ENCODE assay signal across 8 mouse cellular contexts in genomic region chr17:65872652-65873051, GRCm38 (mm10). TPM values are rescaled to one million over a fixed set of nuclear protein-coding genes. Genes with fewer than 3 reads are reported as not detected.
DNase-seq lines count a peak whose midpoint lies in the region; ATAC-seq and TF ChIP-seq lines count a peak whose summit lies in the region.
"Had no signal": no experiment of that assay in that cellular context is flagged by ENCODE, and none has a peak within 500 bp of the region (broad histone marks: within the 10 kb centered on the region; RNA-seq: fewer than 3 reads in every experiment).

No protein-coding gene starts in this region.

- H3K4me1 ChIP-seq in CH12.LX (ENCODE audit: control insufficient read depth in 1 of 2, insufficient read depth in 2 of 2) = peaks cover 12 to 47% of the 10 kb centered on the region in 2 experiments
- H3K4me1 ChIP-seq in cortical plate, adult 2 months (ENCODE audit: control insufficient read depth, insufficient read depth, low read length) = peaks cover 11% of the 10 kb centered on the region
- H3K4me1 ChIP-seq in liver, postnatal 0 days (ENCODE audit: insufficient read depth) = peaks cover 12% of the 10 kb centered on the region

- peak; percentile 82 for ATAC-seq in liver, postnatal 0 days
- ATAC-seq in neutrophil, adult 5-6 weeks (ENCODE audit: extremely low read depth, insufficient number of reproducible peaks, low FRiP score, poor library complexity, severe bottlenecking) = peak; percentile 76

- TF ChIP-seq RAD21 in CH12.LX (IDR thresholded peaks at IDR 0.05; ENCODE audit: low read depth, low read length) = peak; percentile 50

- H3K9me3 ChIP-seq in CH12.LX (replicated peaks; ENCODE audit: low read length) = no peaks in the 10 kb centered on the region
- no peaks in the 10 kb centered on the region for H3K9me3 ChIP-seq in liver, postnatal 0 days (ENCODE audit: low read length)
- H3K9me3 ChIP-seq: heart, embryonic 13.5 days had no signal

- H3K4me3 ChIP-seq in CH12.LX (replicated peaks in 1 of 3; ENCODE audit: low read depth in 2 of 3, low read length in 2 of 3, poor library complexity in 1 of 3) = no peak overlapping the region
- H3K4me3 ChIP-seq in cortical plate, adult 2 months (ENCODE audit: insufficient read depth, low read length) = no peak overlapping the region
- no peak overlapping the region for H3K4me3 ChIP-seq in liver, postnatal 0 days (ENCODE audit: low read depth, low read length)
- H3K4me3 ChIP-seq: heart, embryonic 13.5 days had no signal

- dilution Hi-C loops in CH12.LX (cut with MboI; ENCODE audit: extremely low pct_ligation_motif_present, extremely low pct_unique_long_range_greater_than_20kb, low sequenced_read_pairs) = no loop called here

- peaks cover 7% of the 10 kb centered on the region for H3K79me2 ChIP-seq in CH12.LX (replicated peaks; ENCODE audit: control insufficient read depth, extremely low read depth, insufficient read depth, poor library complexity, severe bottlenecking)

- DNase-seq in 3T3-L1 (ENCODE audit: low read depth, low spot score) (peak; percentile 32), CH12.LX (ENCODE audit: extremely low read depth) (peak; percentile 90)
- peak; percentile 84 for DNase-seq in induced T-regulatory cell, adult 2 months (ENCODE audit: low read depth)
- DNase-seq in liver, postnatal 0 days = peak; percentile 75
- DNase-seq in layer of hippocampus, adult 8-10 months (ENCODE audit: low spot score in 2 of 2) = no peak

- H3K4me2 ChIP-seq in CH12.LX (ENCODE audit: insufficient read depth, low read depth, poor library complexity, severe bottlenecking) = 0 out of 2 replicates have a peak overlapping the region, but pooled peaks have one; percentile 31
- no peak overlapping the region for H3K4me2 ChIP-seq in liver, postnatal 0 days (ENCODE audit: low read depth, low read length)
- H3K4me2 ChIP-seq: heart, embryonic 13.5 days had no signal

- peak overlapping the region; percentile 35; the same call in 1 of the 2 replicates for H3K27ac ChIP-seq in CH12.LX (ENCODE audit: insufficient read depth, low read depth)
- peak overlapping the region; percentile 36 for H3K27ac ChIP-seq in cortical plate, adult 2 months (ENCODE audit: insufficient read depth, low read length)
- no peak overlapping the region for H3K27ac ChIP-seq in liver, postnatal 0 days (ENCODE audit: low read depth)

- no peak overlapping the region for H3K9ac ChIP-seq in CH12.LX (ENCODE audit: insufficient read depth, low read depth)
- H3K9ac ChIP-seq in liver, postnatal 0 days (replicated peaks) = no peak overlapping the region
- H3K9ac ChIP-seq: heart, embryonic 13.5 days had no signal

- 37% methylated on average over 6 of the region's 6 CpGs for WGBS in liver, postnatal 0 days (ENCODE audit: insufficient replicate concordance)

- in situ Hi-C loops in CH12.LX (cut with MboI; ENCODE audit: low pct_ligation_motif_present, low pct_unique_long_range_greater_than_20kb, low sequenced_read_pairs) = no loop called here

- peak; percentile 51 to 72 for TF ChIP-seq CTCF in CH12.LX (conservative IDR thresholded peaks at IDR 0.05 in 1 of 2, IDR thresholded peaks at IDR 0.05 in 1 of 2; ENCODE audit: low read depth in 2 of 2, low read length in 2 of 2)
- 0 out of 2 replicates have a peak, but pooled peaks have one; percentile 32 for TF ChIP-seq CTCF in cortical plate, adult 2 months (IDR thresholded peaks at IDR 0.05; ENCODE audit: extremely low read depth, insufficient read depth, low read length)
- TF ChIP-seq CTCF in liver, postnatal 0 days (IDR thresholded peaks at IDR 0.05; ENCODE audit: low read depth) = peak; percentile 78

- H3K27me3 ChIP-seq in CH12.LX (replicated peaks) = no peaks in the 10 kb centered on the region
- no peaks in the 10 kb centered on the region for H3K27me3 ChIP-seq in liver, postnatal 0 days (ENCODE audit: insufficient read depth, low read length)
- H3K27me3 ChIP-seq: heart, embryonic 13.5 days had no signal

- no peak for TF ChIP-seq POLR2A in CH12.LX (IDR thresholded peaks at IDR 0.05; ENCODE audit: low read depth, low read length)
- TF ChIP-seq POLR2A in cortical plate, adult 2 months (IDR thresholded peaks at IDR 0.05; ENCODE audit: extremely low read depth, insufficient read depth, low read length) = no peak

- H3K36me3 ChIP-seq in CH12.LX (replicated peaks in 1 of 2; ENCODE audit: control insufficient read depth in 1 of 2, insufficient read depth in 1 of 2, low read length in 1 of 2) = peaks cover 2 to 16% of the 10 kb centered on the region in 2 experiments
- no peaks in the 10 kb centered on the region for H3K36me3 ChIP-seq in liver, postnatal 0 days (replicated peaks; ENCODE audit: insufficient read depth, low read length)

- peak; percentile 27; the same call in 1 of the 2 replicates for TF ChIP-seq EP300 in CH12.LX (IDR thresholded peaks at IDR 0.05; ENCODE audit: low read length)
- no peak for TF ChIP-seq EP300 in liver, postnatal 0 days (IDR thresholded peaks at IDR 0.05; ENCODE audit: low read depth)

TF ChIP-seq in CH12.LX, 34 proteins besides CTCF, POLR2A, EP300 and RAD21:
- TF ChIP-seq IRF4 (IDR thresholded peaks at IDR 0.05; ENCODE audit: low read depth, low read length) = no peak
- peak; percentile 51; the same call in 1 of the 2 replicates for TF ChIP-seq BHLHE40 (IDR thresholded peaks at IDR 0.05; ENCODE audit: low read depth, low read length)
- no peak for TF ChIP-seq E2F4 (IDR thresholded peaks at IDR 0.05; ENCODE audit: insufficient replicate concordance, low read depth, low read length)
- TF ChIP-seq JUN (IDR thresholded peaks at IDR 0.05; ENCODE audit: insufficient read depth, low read depth, low read length) = no peak
- TF ChIP-seq USF1 (IDR thresholded peaks at IDR 0.05; ENCODE audit: low read depth, low read length) = no peak
- no peak for TF ChIP-seq POLR2AphosphoS2 (IDR thresholded peaks at IDR 0.05; ENCODE audit: low read depth, low read length)
- TF ChIP-seq ETS1 (conservative IDR thresholded peaks at IDR 0.05; ENCODE audit: low read depth, low read length) = no peak
- TF ChIP-seq GABPA (IDR thresholded peaks at IDR 0.05; ENCODE audit: insufficient replicate concordance, low read depth, low read length) = no peak
- no peak for TF ChIP-seq UBTF (IDR thresholded peaks at IDR 0.05; ENCODE audit: low read depth, low read length)
- TF ChIP-seq TCF12 (IDR thresholded peaks at IDR 0.05; ENCODE audit: low read depth, low read length) = peak; percentile 48; the same call in 1 of the 2 replicates
- TF ChIP-seq HCFC1 (IDR thresholded peaks at IDR 0.05; ENCODE audit: low read depth, low read length) = no peak
- TF ChIP-seq ZC3H11A (IDR thresholded peaks at IDR 0.05; ENCODE audit: low read depth, low read length) = no peak
- peak; percentile 40 for TF ChIP-seq SMC3 (IDR thresholded peaks at IDR 0.05; ENCODE audit: low read depth, low read length)
- no peak for TF ChIP-seq CHD1 (IDR thresholded peaks at IDR 0.05; ENCODE audit: low read depth, low read length)
- no peak for TF ChIP-seq MAZ (IDR thresholded peaks at IDR 0.05; ENCODE audit: low read depth, low read length)
- 0 out of 2 replicates have a peak, but pooled peaks have one; percentile 21 for TF ChIP-seq RCOR1 (conservative IDR thresholded peaks at IDR 0.05; ENCODE audit: low read depth, low read length)
- TF ChIP-seq MXI1 (IDR thresholded peaks at IDR 0.05; ENCODE audit: low read depth, low read length) = no peak
- peak; percentile 79 for TF ChIP-seq CHD2 (IDR thresholded peaks at IDR 0.05; ENCODE audit: low read length)
- no peak for TF ChIP-seq NELFE (IDR thresholded peaks at IDR 0.05; ENCODE audit: low read depth, low read length)
- TF ChIP-seq KAT2A (IDR thresholded peaks at IDR 0.05; ENCODE audit: insufficient replicate concordance, low read length) = no peak
- TF ChIP-seq ZMIZ1 (IDR thresholded peaks at IDR 0.05; ENCODE audit: low read depth, low read length) = no peak
- no peak for TF ChIP-seq USF2 (conservative IDR thresholded peaks at IDR 0.05; ENCODE audit: low read depth, low read length)
- TF ChIP-seq ZNF384 (IDR thresholded peaks at IDR 0.05; ENCODE audit: low read depth, low read length) = no peak
- peak; percentile 47 for TF ChIP-seq ELF1 (IDR thresholded peaks at IDR 0.05; ENCODE audit: low read depth, low read length)
- TF ChIP-seq PAX5 (IDR thresholded peaks at IDR 0.05; ENCODE audit: low read length) = no peak
- TF ChIP-seq SIN3A (IDR thresholded peaks at IDR 0.05; ENCODE audit: low read length) = no peak; the same call in 1 of the 2 replicates
- no peak for TF ChIP-seq MAFK (IDR thresholded peaks at IDR 0.05; ENCODE audit: insufficient replicate concordance, low read length)
- 0 out of 2 replicates have a peak, but pooled peaks have one; percentile 49 for TF ChIP-seq MAX (IDR thresholded peaks at IDR 0.05; ENCODE audit: low read length)
- TF ChIP-seq NRF1 (IDR thresholded peaks at IDR 0.05; ENCODE audit: low read depth, low read length) = no peak
- TF ChIP-seq ZKSCAN1 (IDR thresholded peaks at IDR 0.05; ENCODE audit: borderline replicate concordance, low read depth, low read length) = no peak
- no peak for TF ChIP-seq JUND (conservative IDR thresholded peaks at IDR 0.05; ENCODE audit: low read depth, low read length)
- peak; percentile 25; the same call in 1 of the 2 replicates for TF ChIP-seq MEF2A (IDR thresholded peaks at IDR 0.05; ENCODE audit: borderline replicate concordance, low read depth, low read length)
- TF ChIP-seq MYC (IDR thresholded peaks at IDR 0.05; ENCODE audit: low read depth, low read length) = peak; percentile 38; the same call in 1 of the 2 replicates
- no peak for TF ChIP-seq TBP (conservative IDR thresholded peaks at IDR 0.05; ENCODE audit: low read depth, low read length)

RNA-seq across cellular contexts. Expression of gene Ralbp1, which starts 12.9 kb away (rescaled TPM):
- total RNA-seq in CH12.LX (2012; rRNA removed) (22.8 and 26.5 TPM in 2 replicates), CH12.LX (2014; rRNA removed) (27.2 and 28.1 TPM in 2 replicates)
- 25.3 and 25.9 TPM in 2 replicates for polyA plus RNA-seq in CH12.LX (2012; ENCODE audit: insufficient read length, low read depth)
- 47.3 and 48.1 TPM in 2 replicates for polyA plus RNA-seq in cortical plate, adult 2 months (2012; rRNA removed)
- 29.5 TPM in 2 replicates for polyA plus RNA-seq in liver, postnatal 0 days (2015; fragmentation: Nextera tagmentation; extraction: Ambion mirVana)
- total RNA-seq in neutrophil, adult 5-6 weeks (2017) = 88.3 and 108 TPM in 2 replicates
- 10 to 100 TPM; 52.9 to 66.9 (median 57.4) TPM for total RNA-seq in layer of hippocampus, adult 8-10 months (2022)

Comparison
In these comparisons a context has a peak if more than half of its experiments do, and no peak if none do; other contexts are left out.
1. DNase-seq: peak in 3T3-L1 (single experiment), CH12.LX (single experiment), induced T-regulatory cell, adult 2 months (single experiment) and liver, postnatal 0 days (single experiment); none in layer of hippocampus, adult 8-10 months (0 of 2).
2. Peak in every context shown above with its lines, with median percentiles within 50 percentile points of each other: CTCF ChIP-seq.